21 mouse cellular contexts compared by ENCODE assay signal in the genomic region with DNA sequence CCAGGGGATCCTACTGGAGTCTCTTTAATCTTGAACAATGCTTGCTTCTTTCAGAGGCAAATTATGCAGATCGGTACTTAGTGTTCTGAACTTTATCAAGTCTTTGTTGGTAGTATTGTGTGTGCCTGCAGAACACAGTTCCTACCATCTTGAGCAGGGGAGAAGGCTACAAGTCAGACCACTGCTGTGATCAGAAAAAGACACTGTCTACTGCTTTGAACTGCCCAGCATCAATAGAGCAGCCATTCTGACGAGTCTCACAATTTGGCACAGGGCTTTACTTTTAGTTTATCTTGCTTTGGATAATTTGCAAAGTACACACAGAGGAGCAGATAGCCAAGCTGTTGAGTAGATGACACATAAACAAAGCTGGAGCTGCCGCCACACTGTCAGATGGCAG. TPM values are rescaled to one million over a fixed set of nuclear protein-coding genes. Genes with fewer than 3 reads are reported as not detected.
A peak's percentile ranks its signal among the peaks of the same experiment; 100 is the strongest.
DNase-seq lines count a peak whose midpoint lies in the region; ATAC-seq lines count a peak whose summit lies in the region.
"Had no signal": no experiment of that assay in that cellular context is flagged by ENCODE, and none has a peak within 500 bp of the region (broad histone marks: within the 10 kb centered on the region; RNA-seq: fewer than 3 reads in every experiment).

No protein-coding gene starts in this region.

- DNase-seq in embryonic facial prominence, embryonic 10.5 days (ENCODE audit: low spot score) = no peak
- no peak for DNase-seq in hindbrain, embryonic 11.5 days (ENCODE audit: low spot score)
- no peak for DNase-seq in midbrain, embryonic 11.5 days (ENCODE audit: low spot score, missing footprints)
- DNase-seq in midbrain, embryonic 10.5 days (ENCODE audit: low spot score) = no peak
- DNase-seq in urinary bladder, postnatal 4 days (ENCODE audit: low spot score in 2 of 2) = no peak
- DNase-seq: cerebellum, adult 11 months; gastrocnemius, adult 2 months; left cerebral cortex, postnatal 4 days; right cerebral cortex, postnatal 14 days; thymus, postnatal 25 days had no signal

- no peak overlapping the region for H3K4me2 ChIP-seq in embryonic facial prominence, embryonic 13.5 days
- H3K4me2 ChIP-seq in hindbrain, embryonic 11.5 days (replicated peaks; ENCODE audit: low read depth, low read length) = no peak overlapping the region
- no peak overlapping the region for H3K4me2 ChIP-seq in hindbrain, embryonic 16.5 days (ENCODE audit: low read length)
- no peak overlapping the region for H3K4me2 ChIP-seq in midbrain, embryonic 11.5 days
- H3K4me2 ChIP-seq in forebrain, embryonic 16.5 days (ENCODE audit: low read length) = no peak overlapping the region
- H3K4me2 ChIP-seq: embryonic facial prominence, embryonic 12.5 days; heart, embryonic 12.5 days; limb, embryonic 15.5 days had no signal

- no peak overlapping the region for H3K4me3 ChIP-seq in embryonic facial prominence, embryonic 13.5 days
- no peak overlapping the region for H3K4me3 ChIP-seq in embryonic facial prominence, embryonic 10.5 days
- H3K4me3 ChIP-seq in hindbrain, embryonic 11.5 days (ENCODE audit: low read depth, low read length) = no peak overlapping the region
- H3K4me3 ChIP-seq in hindbrain, embryonic 16.5 days (ENCODE audit: low read length) = no peak overlapping the region
- no peak overlapping the region for H3K4me3 ChIP-seq in midbrain, embryonic 11.5 days (ENCODE audit: low read depth, low read length)
- no peak overlapping the region for H3K4me3 ChIP-seq in midbrain, embryonic 10.5 days
- H3K4me3 ChIP-seq in forebrain, embryonic 16.5 days (replicated peaks; ENCODE audit: low read length) = no peak overlapping the region
- H3K4me3 ChIP-seq: embryonic facial prominence, embryonic 12.5 days; erythroblast, embryonic 14.5 days; gastrocnemius, adult 2 months; heart, embryonic 12.5 days; hindbrain, embryonic 10.5 days; limb, embryonic 15.5 days; megakaryocyte, embryonic 14.5 days had no signal

- ATAC-seq in embryonic facial prominence, embryonic 13.5 days (ENCODE audit: insufficient number of reproducible peaks, insufficient read depth, low FRiP score, low TSS enrichment, low read depth) = no peak
- ATAC-seq in hindbrain, embryonic 11.5 days (ENCODE audit: low FRiP score) = peak; percentile 23; the same call in 1 of the 2 replicates
- no peak for ATAC-seq in hindbrain, embryonic 16.5 days
- ATAC-seq in midbrain, embryonic 11.5 days (ENCODE audit: low FRiP score) = 0 out of 2 replicates have a peak, but pooled peaks have one; percentile 31
- peak; percentile 52 for ATAC-seq in forebrain, embryonic 16.5 days

- H3K27me3 ChIP-seq in embryonic facial prominence, embryonic 13.5 days = no peaks in the 10 kb centered on the region
- H3K27me3 ChIP-seq in embryonic facial prominence, embryonic 10.5 days (replicated peaks; ENCODE audit: low read depth, poor library complexity, severe bottlenecking) = peaks cover 27% of the 10 kb centered on the region
- no peaks in the 10 kb centered on the region for H3K27me3 ChIP-seq in hindbrain, embryonic 11.5 days (ENCODE audit: control insufficient read depth, insufficient read depth, low read length)
- H3K27me3 ChIP-seq in hindbrain, embryonic 16.5 days (replicated peaks; ENCODE audit: control insufficient read depth, insufficient read depth, low read length) = no peaks in the 10 kb centered on the region
- H3K27me3 ChIP-seq in midbrain, embryonic 11.5 days (ENCODE audit: control insufficient read depth, insufficient read depth, low read length) = no peaks in the 10 kb centered on the region
- H3K27me3 ChIP-seq in midbrain, embryonic 10.5 days (ENCODE audit: low read depth, poor library complexity, severe bottlenecking) = no peaks in the 10 kb centered on the region
- no peaks in the 10 kb centered on the region for H3K27me3 ChIP-seq in forebrain, embryonic 16.5 days (replicated peaks; ENCODE audit: control insufficient read depth, insufficient read depth, low read length)
- H3K27me3 ChIP-seq: heart, embryonic 12.5 days; limb, embryonic 15.5 days; megakaryocyte, embryonic 14.5 days had no signal

- peak overlapping the region; percentile 8; the same call in 1 of the 2 replicates for H3K27ac ChIP-seq in embryonic facial prominence, embryonic 13.5 days
- H3K27ac ChIP-seq in embryonic facial prominence, embryonic 10.5 days (replicated peaks) = no peak overlapping the region; the same call in 1 of the 2 replicates
- H3K27ac ChIP-seq in hindbrain, embryonic 11.5 days (ENCODE audit: low read depth, low read length) = no peak overlapping the region
- no peak overlapping the region for H3K27ac ChIP-seq in hindbrain, embryonic 16.5 days (ENCODE audit: low read depth, low read length)
- H3K27ac ChIP-seq in midbrain, embryonic 11.5 days (ENCODE audit: low read depth, low read length) = no peak overlapping the region
- no peak overlapping the region for H3K27ac ChIP-seq in midbrain, embryonic 10.5 days (replicated peaks)
- H3K27ac ChIP-seq in forebrain, embryonic 16.5 days (ENCODE audit: low read length) = no peak overlapping the region
- H3K27ac ChIP-seq: embryonic facial prominence, embryonic 12.5 days; gastrocnemius, adult 2 months; hindbrain, embryonic 10.5 days; kidney, postnatal 0 days; limb, embryonic 15.5 days; stomach, postnatal 0 days had no signal

- no peaks in the 10 kb centered on the region for H3K9me3 ChIP-seq in embryonic facial prominence, embryonic 13.5 days
- no peaks in the 10 kb centered on the region for H3K9me3 ChIP-seq in embryonic facial prominence, embryonic 10.5 days
- H3K9me3 ChIP-seq in hindbrain, embryonic 11.5 days (ENCODE audit: control insufficient read depth, low read length) = no peaks in the 10 kb centered on the region
- H3K9me3 ChIP-seq in hindbrain, embryonic 16.5 days (ENCODE audit: control insufficient read depth, low read length) = no peaks in the 10 kb centered on the region
- no peaks in the 10 kb centered on the region for H3K9me3 ChIP-seq in midbrain, embryonic 11.5 days (ENCODE audit: control insufficient read depth, low read length)
- no peaks in the 10 kb centered on the region for H3K9me3 ChIP-seq in midbrain, embryonic 10.5 days (replicated peaks)
- H3K9me3 ChIP-seq in forebrain, embryonic 16.5 days (ENCODE audit: control insufficient read depth, low read length) = no peaks in the 10 kb centered on the region
- H3K9me3 ChIP-seq: embryonic facial prominence, embryonic 12.5 days; heart, embryonic 12.5 days; hindbrain, embryonic 10.5 days; limb, embryonic 15.5 days; megakaryocyte, embryonic 14.5 days had no signal

- H3K4me1 ChIP-seq in embryonic facial prominence, embryonic 13.5 days = peaks cover 27% of the 10 kb centered on the region
- peaks cover 32% of the 10 kb centered on the region for H3K4me1 ChIP-seq in embryonic facial prominence, embryonic 10.5 days
- H3K4me1 ChIP-seq in hindbrain, embryonic 11.5 days (replicated peaks; ENCODE audit: control insufficient read depth, insufficient read depth, low read length) = peaks cover 2% of the 10 kb centered on the region
- H3K4me1 ChIP-seq in hindbrain, embryonic 16.5 days (ENCODE audit: control insufficient read depth, insufficient read depth, low read depth, low read length) = no peaks in the 10 kb centered on the region; the same call in 1 of the 2 replicates
- peaks cover 3% of the 10 kb centered on the region for H3K4me1 ChIP-seq in midbrain, embryonic 11.5 days (ENCODE audit: control insufficient read depth, insufficient read depth, low read length)
- peaks cover 17% of the 10 kb centered on the region for H3K4me1 ChIP-seq in midbrain, embryonic 10.5 days
- H3K4me1 ChIP-seq in forebrain, embryonic 16.5 days (replicated peaks; ENCODE audit: control insufficient read depth, insufficient read depth, low read length) = peaks cover 7% of the 10 kb centered on the region; the same call in 1 of the 2 replicates

- 46% methylated on average over 3 of the region's 3 CpGs for WGBS in embryonic facial prominence, embryonic 13.5 days
- WGBS in embryonic facial prominence, embryonic 10.5 days = 69% methylated on average over 3 of the region's 3 CpGs
- WGBS in hindbrain, embryonic 11.5 days = 58% methylated on average over 3 of the region's 3 CpGs
- WGBS in hindbrain, embryonic 16.5 days = 35% methylated on average over 3 of the region's 3 CpGs
- 58% methylated on average over 3 of the region's 3 CpGs for WGBS in midbrain, embryonic 11.5 days
- 67% methylated on average over 3 of the region's 3 CpGs for WGBS in midbrain, embryonic 10.5 days
- 19% methylated on average over 3 of the region's 3 CpGs for WGBS in forebrain, embryonic 16.5 days

- H3K9ac ChIP-seq in embryonic facial prominence, embryonic 13.5 days = no peak overlapping the region
- H3K9ac ChIP-seq in hindbrain, embryonic 11.5 days (ENCODE audit: low read depth, low read length) = no peak overlapping the region
- H3K9ac ChIP-seq in hindbrain, embryonic 16.5 days (ENCODE audit: low read depth, low read length) = no peak overlapping the region
- H3K9ac ChIP-seq in midbrain, embryonic 11.5 days (ENCODE audit: low read length) = no peak overlapping the region
- H3K9ac ChIP-seq in forebrain, embryonic 16.5 days (replicated peaks; ENCODE audit: low read depth, low read length) = no peak overlapping the region
- H3K9ac ChIP-seq: embryonic facial prominence, embryonic 12.5 days; heart, embryonic 12.5 days; limb, embryonic 15.5 days had no signal

- peaks cover 5% of the 10 kb centered on the region; the same call in 1 of the 2 replicates for H3K36me3 ChIP-seq in embryonic facial prominence, embryonic 13.5 days
- H3K36me3 ChIP-seq in embryonic facial prominence, embryonic 10.5 days (replicated peaks) = no peaks in the 10 kb centered on the region
- H3K36me3 ChIP-seq in hindbrain, embryonic 11.5 days (ENCODE audit: control insufficient read depth, insufficient read depth, low read length) = no peaks in the 10 kb centered on the region
- H3K36me3 ChIP-seq in hindbrain, embryonic 16.5 days (ENCODE audit: control insufficient read depth, insufficient read depth, low read length) = no peaks in the 10 kb centered on the region
- H3K36me3 ChIP-seq in midbrain, embryonic 11.5 days (ENCODE audit: control insufficient read depth, insufficient read depth, low read length) = no peaks in the 10 kb centered on the region
- no peaks in the 10 kb centered on the region for H3K36me3 ChIP-seq in midbrain, embryonic 10.5 days
- H3K36me3 ChIP-seq in forebrain, embryonic 16.5 days (ENCODE audit: control insufficient read depth, insufficient read depth) = no peaks in the 10 kb centered on the region
- H3K36me3 ChIP-seq: embryonic facial prominence, embryonic 12.5 days; heart, embryonic 12.5 days; hindbrain, embryonic 10.5 days; limb, embryonic 15.5 days had no signal

RNA-seq across cellular contexts. Expression of a gene that starts 52.0 kb away (rescaled TPM):
- 61.7 and 67.5 TPM in 2 replicates for polyA plus RNA-seq in embryonic facial prominence, embryonic 13.5 days (2015; fragmentation: Nextera tagmentation; extraction: Ambion mirVana)
- 54.8 and 55.8 TPM in 2 replicates for polyA plus RNA-seq in embryonic facial prominence, embryonic 10.5 days (2016; fragmentation: Nextera tagmentation; extraction: Ambion mirVana)
- 56.0 and 59.1 TPM in 2 replicates for polyA plus RNA-seq in hindbrain, embryonic 11.5 days (2014; fragmentation: Nextera tagmentation; extraction: Ambion mirVana)
- polyA plus RNA-seq in hindbrain, embryonic 16.5 days (2015; fragmentation: Nextera tagmentation; extraction: Ambion mirVana) = 36.5 and 38.5 TPM in 2 replicates
- 48.6 and 56.7 TPM in 2 replicates for polyA plus RNA-seq in midbrain, embryonic 11.5 days (2014; fragmentation: Nextera tagmentation; extraction: Ambion mirVana)
- 48.6 and 55.8 TPM in 2 replicates for polyA plus RNA-seq in midbrain, embryonic 10.5 days (2016; fragmentation: Nextera tagmentation; extraction: Ambion mirVana)
- 38.6 and 39.1 TPM in 2 replicates for polyA plus RNA-seq in forebrain, embryonic 16.5 days (2015; fragmentation: Nextera tagmentation; extraction: Ambion mirVana)

Comparison
In these comparisons a context has a peak if more than half of its experiments do, and no peak if none do; other contexts are left out.
1. ATAC-seq: peak in hindbrain, embryonic 11.5 days (single experiment), midbrain, embryonic 11.5 days (single experiment) and forebrain, embryonic 16.5 days (single experiment); none in embryonic facial prominence, embryonic 13.5 days (single experiment) and hindbrain, embryonic 16.5 days (single experiment).